Mouse (Mus musculus): Measurements from ENCODE around the gene Tnk1. TPM values are rescaled to one million over a fixed set of nuclear protein-coding genes. Genes with fewer than 3 reads are reported as not detected.

The Tnk1 gene
- polyA plus RNA-seq (2012), result 0.94 and 1.1 TPM in 2 replicates

DNA sequence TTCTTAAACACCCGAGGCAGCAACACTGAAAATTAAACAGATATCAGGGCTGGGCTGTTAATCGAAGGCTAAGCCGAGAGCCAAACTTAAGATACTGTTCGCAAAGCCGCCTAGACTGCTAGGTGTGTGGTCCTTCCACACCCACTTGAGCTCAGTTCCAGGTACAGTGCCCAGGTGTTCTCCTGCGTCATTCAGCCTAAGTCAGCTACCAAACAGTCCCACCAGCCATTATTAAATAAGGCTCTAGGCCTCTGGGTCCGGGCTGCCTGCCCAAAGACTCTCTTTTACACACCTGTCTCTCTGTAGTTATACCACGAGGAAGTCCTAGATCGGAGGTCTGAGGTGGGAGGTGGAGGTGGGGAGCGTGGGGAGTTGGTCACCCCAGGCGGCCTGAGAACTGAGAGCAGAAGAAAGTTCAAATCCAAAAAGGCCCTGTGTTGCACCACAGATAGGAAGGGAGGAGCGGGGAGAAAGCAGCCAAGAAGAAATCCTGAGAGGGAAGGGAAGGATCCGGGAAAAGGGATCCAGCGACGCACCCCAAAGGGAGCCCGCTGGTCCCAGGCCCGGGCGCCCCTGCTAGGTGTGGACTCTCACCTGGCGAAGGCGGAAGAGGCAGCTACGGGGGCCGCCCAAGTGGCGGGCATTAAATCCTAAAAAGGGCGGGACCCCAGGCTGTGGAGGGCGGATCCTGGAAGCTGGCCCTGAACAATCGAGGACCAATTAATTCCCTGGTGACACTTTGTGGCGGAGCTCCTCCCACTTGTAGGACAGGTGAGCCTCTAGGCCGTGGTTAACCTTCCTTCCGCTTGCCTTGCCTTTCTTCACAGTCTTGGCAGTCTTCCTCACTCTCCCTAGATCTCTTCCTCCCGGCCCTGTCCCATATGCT is at the start of gene Tnk1:
Gene Tnk1 (minus strand): TSS at position 618 of the 886 bp plus-strand sequence.
- H3K36me3 ChIP-seq (ENCODE audit: control insufficient read depth), result peaks cover 8% of the 10 kb centered on the region
- no peaks in the 10 kb centered on the region for H3K9me3 ChIP-seq (ENCODE audit: control insufficient read depth, low read length)
- no peak within 1 kb of the TSS for H3K4me3 ChIP-seq (replicated peaks)
- peaks cover 58% of the 10 kb centered on the region for H3K4me1 ChIP-seq (ENCODE audit: control insufficient read depth)
- peaks cover 17% of the 10 kb centered on the region for H3K27me3 ChIP-seq (ENCODE audit: control insufficient read depth)
- TF ChIP-seq GATA1 (IDR thresholded peaks at IDR 0.05; ENCODE audit: low read length), result no peak
- no peak for TF ChIP-seq TAL1 (IDR thresholded peaks at IDR 0.05; ENCODE audit: low read length)

DNA sequence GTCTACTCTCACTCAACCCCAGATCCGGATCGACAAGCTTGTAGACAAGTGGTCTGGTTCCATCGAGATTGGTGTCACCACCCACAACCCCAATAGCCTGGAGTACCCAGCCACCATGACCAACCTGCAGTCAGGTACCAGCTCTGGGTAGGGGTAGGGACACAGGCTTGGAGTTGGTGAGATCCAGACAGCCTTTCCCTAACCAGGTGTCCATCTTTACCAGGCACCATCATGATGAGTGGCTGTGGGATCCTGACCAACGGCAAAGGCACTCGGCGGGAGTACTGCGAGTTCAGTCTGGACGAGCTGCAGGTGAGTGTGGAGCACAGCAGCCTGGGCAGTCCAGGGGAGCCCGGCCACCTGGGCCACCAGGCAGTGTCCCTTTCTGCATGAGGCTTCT is 45.8 kb upstream of the Tnk1 start:
- Histone ChIP-seq H3K27me3 (ENCODE audit: control insufficient read depth) (peaks cover 10% of the 10 kb centered on the region), H3K4me3 (replicated peaks) (no peak overlapping the region), H3K36me3 (ENCODE audit: control insufficient read depth) (peaks cover 65% of the 10 kb centered on the region), H3K4me1 (ENCODE audit: control insufficient read depth) (peaks cover 41% of the 10 kb centered on the region), H3K9me3 (ENCODE audit: control insufficient read depth, low read length) (no peaks in the 10 kb centered on the region)
- no peak for TF ChIP-seq TAL1 (IDR thresholded peaks at IDR 0.05; ENCODE audit: low read length)
- TF ChIP-seq GATA1 (IDR thresholded peaks at IDR 0.05; ENCODE audit: low read length), result no peak

DNA sequence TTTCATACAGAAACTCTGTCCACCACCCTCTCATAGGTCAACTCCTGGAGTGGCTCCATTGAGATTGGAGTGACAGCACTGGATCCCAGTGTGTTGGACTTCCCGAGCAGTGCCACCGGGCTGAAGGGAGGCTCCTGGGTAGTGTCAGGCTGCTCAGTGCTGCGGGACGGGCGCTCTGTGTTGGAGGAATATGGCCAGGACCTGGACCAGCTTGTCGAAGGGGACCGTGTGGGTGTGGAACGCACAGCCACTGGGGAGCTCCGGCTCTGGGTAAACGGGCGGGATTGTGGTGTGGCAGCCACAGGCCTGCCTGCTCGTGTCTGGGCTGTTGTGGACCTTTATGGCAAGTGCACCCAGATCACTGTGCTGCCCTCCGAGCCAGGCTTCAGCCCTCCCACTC is 44.4 kb upstream of the Tnk1 start:
- peaks cover 13% of the 10 kb centered on the region for H3K27me3 ChIP-seq (ENCODE audit: control insufficient read depth)
- no peak for TF ChIP-seq GATA1 (IDR thresholded peaks at IDR 0.05; ENCODE audit: low read length)
- TF ChIP-seq TAL1 (IDR thresholded peaks at IDR 0.05; ENCODE audit: low read length), result no peak
- peaks cover 49% of the 10 kb centered on the region for H3K4me1 ChIP-seq (ENCODE audit: control insufficient read depth)
- no peaks in the 10 kb centered on the region for H3K9me3 ChIP-seq (ENCODE audit: control insufficient read depth, low read length)
- peaks cover 52% of the 10 kb centered on the region for H3K36me3 ChIP-seq (ENCODE audit: control insufficient read depth)
- H3K4me3 ChIP-seq (replicated peaks), result peak overlapping the region; percentile 88

DNA sequence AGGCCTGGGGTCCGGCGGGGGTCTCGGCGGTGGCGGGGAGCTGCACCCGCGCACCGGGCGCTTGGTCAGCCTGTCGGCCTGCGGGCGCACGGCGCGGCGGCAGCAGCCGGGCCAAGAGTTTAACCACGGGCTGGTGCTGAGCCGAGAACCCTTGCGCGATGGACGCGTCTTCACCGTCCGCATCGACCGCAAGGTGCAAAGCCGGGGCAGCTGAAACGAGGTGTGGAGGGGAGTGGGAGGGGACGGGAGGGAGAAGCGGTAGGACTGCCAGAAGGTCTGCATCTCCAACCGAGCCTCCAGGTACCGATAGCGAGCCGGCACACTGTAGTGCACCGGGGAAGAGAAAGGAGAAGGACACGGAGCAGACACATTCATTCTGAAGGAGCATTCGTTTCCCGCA is 43.5 kb upstream of the Tnk1 start:
- H3K4me3 ChIP-seq (replicated peaks), result peak overlapping the region; percentile 88
- TF ChIP-seq TAL1 (IDR thresholded peaks at IDR 0.05; ENCODE audit: low read length), result no peak
- TF ChIP-seq GATA1 (IDR thresholded peaks at IDR 0.05; ENCODE audit: low read length), result no peak
- peaks cover 42% of the 10 kb centered on the region for H3K36me3 ChIP-seq (ENCODE audit: control insufficient read depth)
- no peaks in the 10 kb centered on the region for H3K9me3 ChIP-seq (ENCODE audit: control insufficient read depth, low read length)
- H3K27me3 ChIP-seq (ENCODE audit: control insufficient read depth), result peaks cover 13% of the 10 kb centered on the region
- H3K4me1 ChIP-seq (ENCODE audit: control insufficient read depth), result peaks cover 49% of the 10 kb centered on the region

DNA sequence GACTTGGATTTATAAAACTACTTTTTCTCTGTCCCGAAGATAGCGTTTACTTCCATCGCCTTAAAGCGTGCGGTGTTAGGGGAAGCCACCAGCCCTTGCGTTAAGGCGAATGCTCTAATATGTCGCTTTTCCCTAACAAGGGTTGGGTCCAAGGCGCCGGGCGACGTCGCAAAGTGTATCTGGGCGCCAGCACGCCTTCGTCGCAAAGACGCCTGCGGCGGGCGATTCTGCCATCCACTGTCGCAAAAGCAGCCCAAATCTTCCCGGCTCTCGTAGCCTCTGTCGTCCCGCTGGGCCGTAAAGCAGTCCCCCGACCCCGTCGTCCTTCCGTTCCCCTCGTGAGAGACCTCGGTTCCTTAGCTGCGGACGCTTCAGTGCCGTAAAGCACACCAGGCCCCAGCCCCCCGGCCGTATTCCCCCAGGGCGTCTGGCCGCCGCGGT is 42.9 kb upstream of the Tnk1 start:
- TF ChIP-seq GATA1 (IDR thresholded peaks at IDR 0.05; ENCODE audit: low read length), result no peak
- TF ChIP-seq TAL1 (IDR thresholded peaks at IDR 0.05; ENCODE audit: low read length), result no peak
- peaks cover 13% of the 10 kb centered on the region for H3K27me3 ChIP-seq (ENCODE audit: control insufficient read depth)
- H3K9me3 ChIP-seq (ENCODE audit: control insufficient read depth, low read length), result no peaks in the 10 kb centered on the region
- peak overlapping the region; percentile 88 for H3K4me3 ChIP-seq (replicated peaks)
- H3K36me3 ChIP-seq (ENCODE audit: control insufficient read depth), result peaks cover 36% of the 10 kb centered on the region
- peaks cover 49% of the 10 kb centered on the region for H3K4me1 ChIP-seq (ENCODE audit: control insufficient read depth)

DNA sequence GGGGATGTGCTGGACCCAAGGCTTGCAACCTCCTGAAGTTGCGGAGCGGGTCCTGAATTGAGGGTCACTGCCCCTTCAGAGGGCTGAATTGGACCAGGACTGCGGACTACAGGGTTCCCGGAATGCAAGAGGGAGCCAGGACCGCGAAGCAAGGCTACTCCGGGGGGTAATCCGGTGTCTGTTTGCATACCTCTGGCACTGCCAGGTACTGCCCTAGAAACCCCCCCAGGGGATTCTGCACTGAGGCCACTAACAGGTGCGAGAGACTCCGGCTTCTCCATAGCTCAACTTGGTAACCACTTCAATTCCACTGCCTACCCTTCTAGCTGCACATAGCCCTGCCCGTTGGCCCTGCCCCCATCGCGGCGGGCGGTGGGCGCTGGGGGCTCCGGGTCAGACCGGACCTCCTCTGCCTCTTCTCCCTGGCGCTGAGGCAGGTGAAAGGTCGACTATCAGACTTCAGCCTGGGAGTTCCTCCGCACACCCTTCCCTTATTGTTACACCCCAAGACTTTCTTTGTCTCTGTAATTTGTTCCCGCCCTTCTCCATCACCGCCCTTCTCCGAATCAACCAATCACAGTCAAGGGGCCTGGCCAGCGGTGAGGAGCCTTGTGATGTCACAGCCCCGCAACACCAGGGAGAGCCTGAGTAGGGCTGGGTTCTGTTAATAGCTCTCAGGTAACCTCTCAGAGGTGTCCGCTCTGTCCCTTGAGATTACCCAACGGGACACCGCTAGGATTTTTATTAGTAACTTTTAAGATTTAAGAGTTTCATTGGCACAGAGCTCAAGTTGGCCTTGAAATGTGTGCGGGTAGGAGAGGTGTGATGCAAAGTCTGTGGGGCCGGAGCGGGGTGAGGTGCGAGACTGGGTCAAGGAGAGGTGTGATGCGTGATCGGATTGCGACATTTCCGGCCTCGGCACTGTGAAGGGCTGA is 42.2 kb upstream of the Tnk1 start, which contains the start of the genes 2810408A11Rik and Neurl4:
Gene 2810408A11Rik (minus strand): TSS at position 517 of the 935 bp plus-strand sequence.
Gene Neurl4 (plus strand): TSS at position 602 of the 935 bp plus-strand sequence.
- TF ChIP-seq GATA1 (IDR thresholded peaks at IDR 0.05; ENCODE audit: low read length) (no peak), TAL1 (IDR thresholded peaks at IDR 0.05; ENCODE audit: low read length) (no peak)
- H3K9me3 ChIP-seq (ENCODE audit: control insufficient read depth, low read length), result no peaks in the 10 kb centered on the region
- peaks cover 29% of the 10 kb centered on the region for H3K36me3 ChIP-seq (ENCODE audit: control insufficient read depth)
- peaks cover 13% of the 10 kb centered on the region for H3K27me3 ChIP-seq (ENCODE audit: control insufficient read depth)
- peaks cover 54% of the 10 kb centered on the region for H3K4me1 ChIP-seq (ENCODE audit: control insufficient read depth)
- peak within 1 kb of the TSS; percentile 88 for H3K4me3 ChIP-seq (replicated peaks)

DNA sequence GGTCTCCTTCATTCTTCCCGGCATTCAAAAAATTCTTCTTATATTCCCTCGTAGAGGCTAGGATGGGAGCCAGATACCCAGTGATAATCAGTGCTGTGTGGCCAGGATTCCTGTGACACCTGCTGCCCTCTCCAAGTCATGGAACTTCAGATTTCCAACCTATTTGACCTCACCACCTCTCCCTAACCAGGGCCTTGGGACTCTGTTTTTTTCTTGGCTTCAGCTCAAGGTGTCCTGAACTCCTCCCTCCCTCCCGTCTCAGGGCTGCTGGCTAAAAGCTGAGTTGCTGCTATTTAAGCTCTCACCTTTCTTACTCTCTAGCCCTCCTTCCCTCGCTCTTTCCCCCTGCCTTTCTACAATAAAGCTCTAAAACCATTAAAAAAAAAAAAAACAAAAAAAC is 41.3 kb upstream of the Tnk1 start:
- H3K36me3 ChIP-seq (ENCODE audit: control insufficient read depth), result peaks cover 21% of the 10 kb centered on the region
- peak overlapping the region; percentile 13 for H3K4me3 ChIP-seq (replicated peaks)
- no peak for TF ChIP-seq GATA1 (IDR thresholded peaks at IDR 0.05; ENCODE audit: low read length)
- no peak for TF ChIP-seq TAL1 (IDR thresholded peaks at IDR 0.05; ENCODE audit: low read length)
- H3K9me3 ChIP-seq (ENCODE audit: control insufficient read depth, low read length), result no peaks in the 10 kb centered on the region
- peaks cover 13% of the 10 kb centered on the region for H3K27me3 ChIP-seq (ENCODE audit: control insufficient read depth)
- peaks cover 63% of the 10 kb centered on the region for H3K4me1 ChIP-seq (ENCODE audit: control insufficient read depth)

DNA sequence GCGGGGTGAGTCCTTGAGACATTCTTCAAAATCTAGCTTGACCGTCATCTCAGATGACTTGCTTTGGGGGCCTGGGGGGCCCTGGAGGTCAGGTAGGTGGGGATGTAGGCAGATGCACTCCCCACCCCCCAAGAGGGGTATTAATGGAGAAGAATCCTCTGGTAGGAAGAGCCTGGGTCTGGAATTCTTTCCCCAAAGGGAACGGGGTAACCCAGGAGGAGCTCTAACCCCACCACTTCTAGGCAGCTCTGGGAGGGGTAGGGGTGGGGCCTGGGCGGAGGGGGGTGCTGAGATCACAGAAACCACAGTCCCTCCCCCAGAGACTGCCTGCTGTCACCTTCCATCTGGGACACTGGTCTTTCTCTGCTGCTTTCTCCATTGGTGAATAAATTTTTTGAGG is 36.8 kb upstream of the Tnk1 start, which contains the start of gene Acap1:
Gene Acap1 (minus strand): TSS at position 249 of the 400 bp plus-strand sequence.
- no peaks in the 10 kb centered on the region for H3K36me3 ChIP-seq (ENCODE audit: control insufficient read depth)
- H3K27me3 ChIP-seq (ENCODE audit: control insufficient read depth), result peaks cover 11% of the 10 kb centered on the region
- peaks cover 48% of the 10 kb centered on the region for H3K4me1 ChIP-seq (ENCODE audit: control insufficient read depth)
- no peaks in the 10 kb centered on the region for H3K9me3 ChIP-seq (ENCODE audit: control insufficient read depth, low read length)
- H3K4me3 ChIP-seq (replicated peaks), result no peak within 1 kb of the TSS
- TF ChIP-seq GATA1 (IDR thresholded peaks at IDR 0.05; ENCODE audit: low read length), result no peak
- TF ChIP-seq TAL1 (IDR thresholded peaks at IDR 0.05; ENCODE audit: low read length), result no peak

Data from erythroblast, embryonic 14.5 days (primary cell).